Mouse (Mus musculus): ENCODE results near the gene Podn. TPM values are rescaled to one million over a fixed set of nuclear protein-coding genes. Genes with fewer than 3 reads are reported as not detected.

Gene Podn
- polyA plus RNA-seq, 2 experiments, result 0.25 to 0.66 TPM

DNA sequence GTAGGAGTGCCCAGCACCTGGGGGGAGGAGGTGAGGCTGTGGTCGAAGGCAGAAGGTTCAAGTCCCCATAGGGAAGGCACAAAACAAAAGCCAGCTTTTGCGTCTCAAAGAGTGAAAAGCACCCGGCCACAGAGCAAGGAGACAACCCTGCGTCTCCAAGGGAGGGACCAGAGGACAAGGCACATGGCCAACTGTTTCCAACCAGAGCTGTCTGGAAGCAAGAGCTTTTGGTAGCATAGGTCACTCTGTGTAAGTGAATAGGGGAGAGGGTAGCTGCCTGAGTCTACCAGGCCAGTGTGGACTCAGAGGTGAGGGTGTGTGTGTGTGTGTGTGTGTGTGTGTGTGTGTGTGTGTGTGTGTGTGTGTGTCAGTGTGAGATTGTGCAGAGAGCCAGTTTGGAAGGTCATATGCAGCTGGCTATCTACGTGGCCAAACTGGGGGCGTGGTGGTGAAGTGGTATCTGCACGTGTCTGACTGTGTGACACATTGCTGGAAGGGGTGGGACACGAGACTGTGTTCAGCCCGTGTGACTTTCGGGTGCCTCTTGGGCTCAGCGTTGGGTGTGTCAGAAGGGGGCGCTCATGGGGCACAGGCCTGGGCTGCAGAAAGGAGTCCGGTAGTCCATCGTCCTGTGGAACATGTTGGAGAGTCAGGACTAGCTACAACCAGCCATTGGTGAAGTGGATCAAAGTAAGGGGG lies 81.0 kb downstream of the Podn start:
- no peak overlapping the region for H3K27ac ChIP-seq
- H3K9me3 ChIP-seq (ENCODE audit: control insufficient read depth, low read length), result no peaks in the 10 kb centered on the region
- H3K36me3 ChIP-seq (replicated peaks; ENCODE audit: control insufficient read depth, insufficient read depth, low read depth), result no peaks in the 10 kb centered on the region
- no peak overlapping the region for H3K9ac ChIP-seq (replicated peaks)
- H3K27me3 ChIP-seq (ENCODE audit: control insufficient read depth, insufficient read depth, low read length), result no peaks in the 10 kb centered on the region
- H3K4me2 ChIP-seq (ENCODE audit: low read depth), result no peak overlapping the region
- TF ChIP-seq EP300 (IDR thresholded peaks at IDR 0.05; ENCODE audit: low read depth) (no peak), CTCF (IDR thresholded peaks at IDR 0.05; ENCODE audit: low read depth) (peak; percentile 76)
- peak; percentile 39; the same call in 1 of the 2 replicates for ATAC-seq (ENCODE audit: insufficient read depth)
- H3K4me1 ChIP-seq (replicated peaks; ENCODE audit: control insufficient read depth in 2 of 2, insufficient read depth in 2 of 2, low read length in 1 of 2), result no peaks in the 10 kb centered on the region
- 43% methylated on average over 14 of the region's 14 CpGs for WGBS (ENCODE audit: insufficient replicate concordance)
- DNase-seq (ENCODE audit: low read depth in 3 of 3, low spot score in 3 of 3), result no peak
- H3K4me3 ChIP-seq (ENCODE audit: insufficient read depth in 1 of 2, low read depth in 2 of 2, low read length in 2 of 2), result no peak overlapping the region

DNA sequence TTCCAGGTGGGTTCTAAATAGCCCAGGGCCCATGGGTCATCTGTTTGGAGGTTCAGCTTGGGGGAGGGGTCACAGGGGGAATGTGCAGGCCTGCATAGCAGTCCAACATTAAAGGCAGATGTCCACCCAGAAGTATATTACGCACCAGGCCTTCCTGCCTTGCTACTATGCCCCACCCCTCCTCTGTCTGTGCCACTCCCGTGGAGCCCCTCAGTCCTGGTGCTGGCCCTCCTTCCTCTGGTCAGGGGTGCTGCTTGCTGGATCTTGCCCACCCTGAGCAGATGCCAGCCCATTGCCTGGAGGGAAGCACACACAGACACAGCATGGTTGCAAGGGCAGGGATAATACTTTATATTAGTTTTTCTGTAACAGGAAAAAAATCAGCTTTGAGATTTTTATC lies 81.8 kb downstream of the Podn start:
- ATAC-seq (ENCODE audit: insufficient read depth) (no peak), DNase-seq (ENCODE audit: low read depth in 3 of 3, low spot score in 3 of 3) (no peak)
- H3K4me3 ChIP-seq (ENCODE audit: insufficient read depth in 1 of 2, low read depth in 2 of 2, low read length in 2 of 2), result no peak overlapping the region
- H3K4me1 ChIP-seq (replicated peaks; ENCODE audit: control insufficient read depth in 2 of 2, insufficient read depth in 2 of 2, low read length in 1 of 2), result no peaks in the 10 kb centered on the region
- TF ChIP-seq CTCF (IDR thresholded peaks at IDR 0.05; ENCODE audit: low read depth) (no peak), EP300 (IDR thresholded peaks at IDR 0.05; ENCODE audit: low read depth) (no peak)
- 54% methylated on average over 2 of the region's 2 CpGs for WGBS (ENCODE audit: insufficient replicate concordance)
- no peaks in the 10 kb centered on the region for H3K9me3 ChIP-seq (ENCODE audit: control insufficient read depth, low read length)
- no peak overlapping the region for H3K27ac ChIP-seq
- no peaks in the 10 kb centered on the region for H3K36me3 ChIP-seq (replicated peaks; ENCODE audit: control insufficient read depth, insufficient read depth, low read depth)
- no peaks in the 10 kb centered on the region for H3K27me3 ChIP-seq (ENCODE audit: control insufficient read depth, insufficient read depth, low read length)
- no peak overlapping the region for H3K9ac ChIP-seq (replicated peaks)
- H3K4me2 ChIP-seq (ENCODE audit: low read depth), result no peak overlapping the region

DNA sequence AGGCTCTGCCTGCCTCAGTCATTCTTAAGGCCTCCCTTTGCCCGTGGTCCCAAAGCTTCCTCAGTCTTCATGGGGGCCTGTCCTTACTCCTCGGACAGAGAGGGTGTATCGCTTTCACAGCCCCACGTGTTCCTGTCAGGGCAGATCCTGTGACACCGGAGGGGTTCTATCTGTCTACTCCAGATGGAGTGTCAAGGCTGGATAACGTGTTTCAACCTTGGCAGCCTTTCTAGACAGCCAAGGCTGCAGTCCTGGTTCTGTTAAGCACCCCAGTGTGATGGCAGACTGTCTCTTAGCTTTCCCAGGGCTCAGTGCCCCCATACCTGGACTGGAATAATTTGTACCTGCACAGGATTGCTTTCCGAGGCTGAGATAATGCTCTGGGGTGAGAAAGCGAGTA lies 87.7 kb downstream of the Podn start:
- H3K36me3 ChIP-seq (replicated peaks; ENCODE audit: control insufficient read depth, insufficient read depth, low read depth), result no peaks in the 10 kb centered on the region
- no peak overlapping the region for H3K9ac ChIP-seq (replicated peaks)
- no peaks in the 10 kb centered on the region for H3K9me3 ChIP-seq (ENCODE audit: control insufficient read depth, low read length)
- 42% methylated on average over 8 of the region's 8 CpGs for WGBS (ENCODE audit: insufficient replicate concordance)
- no peak overlapping the region for H3K4me2 ChIP-seq (ENCODE audit: low read depth)
- DNase-seq (ENCODE audit: low read depth in 3 of 3, low spot score in 3 of 3) (no peak), ATAC-seq (ENCODE audit: insufficient read depth) (peak; percentile 70; the same call in 1 of the 2 replicates)
- no peak overlapping the region for H3K4me3 ChIP-seq (ENCODE audit: insufficient read depth in 1 of 2, low read depth in 2 of 2, low read length in 2 of 2)
- H3K27ac ChIP-seq, result no peak overlapping the region
- no peaks in the 10 kb centered on the region for H3K4me1 ChIP-seq (replicated peaks; ENCODE audit: control insufficient read depth in 2 of 2, insufficient read depth in 2 of 2, low read length in 1 of 2)
- TF ChIP-seq CTCF (IDR thresholded peaks at IDR 0.05; ENCODE audit: low read depth) (no peak), EP300 (IDR thresholded peaks at IDR 0.05; ENCODE audit: low read depth) (no peak)
- no peaks in the 10 kb centered on the region for H3K27me3 ChIP-seq (ENCODE audit: control insufficient read depth, insufficient read depth, low read length)

DNA sequence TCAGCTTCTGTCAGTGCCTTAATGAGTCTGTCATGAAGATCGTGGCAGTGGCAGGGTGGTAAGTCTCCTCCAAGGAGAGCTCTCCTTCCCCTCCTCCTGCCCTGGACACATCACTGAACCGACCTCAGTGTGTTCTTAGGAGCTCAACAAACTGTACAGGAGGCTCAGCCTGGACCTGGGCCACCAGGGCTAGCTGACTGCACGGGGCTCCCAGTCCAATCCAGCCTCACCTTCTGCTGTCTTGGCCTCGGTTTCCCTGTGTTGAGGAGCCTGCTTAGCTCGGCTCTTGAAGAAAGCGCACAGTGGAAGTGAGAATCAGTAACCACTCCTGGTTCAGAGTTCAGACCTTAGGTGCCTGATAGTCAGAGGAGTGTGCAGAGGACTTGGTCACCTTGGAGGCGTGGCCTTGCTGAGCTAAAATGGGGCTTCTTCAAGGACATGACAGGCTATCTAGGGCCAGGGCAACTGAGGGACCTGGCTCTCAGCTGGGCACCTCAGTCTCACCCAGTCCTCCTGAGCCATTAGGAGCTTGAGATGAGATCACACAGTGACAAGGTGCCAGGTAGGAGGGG lies 88.6 kb downstream of the Podn start:
- DNase-seq (ENCODE audit: low read depth in 3 of 3, low spot score in 3 of 3), result no peak
- no peaks in the 10 kb centered on the region for H3K27me3 ChIP-seq (ENCODE audit: control insufficient read depth, insufficient read depth, low read length)
- TF ChIP-seq EP300 (IDR thresholded peaks at IDR 0.05; ENCODE audit: low read depth) (no peak), CTCF (IDR thresholded peaks at IDR 0.05; ENCODE audit: low read depth) (no peak)
- H3K9me3 ChIP-seq (ENCODE audit: control insufficient read depth, low read length), result no peaks in the 10 kb centered on the region
- no peak overlapping the region for H3K27ac ChIP-seq
- ATAC-seq (ENCODE audit: insufficient read depth), result no peak
- WGBS (ENCODE audit: insufficient replicate concordance), result 58% methylated on average over 6 of the region's 7 CpGs
- H3K9ac ChIP-seq (replicated peaks), result no peak overlapping the region
- no peaks in the 10 kb centered on the region for H3K36me3 ChIP-seq (replicated peaks; ENCODE audit: control insufficient read depth, insufficient read depth, low read depth)
- H3K4me3 ChIP-seq (ENCODE audit: insufficient read depth in 1 of 2, low read depth in 2 of 2, low read length in 2 of 2), result no peak overlapping the region
- no peak overlapping the region for H3K4me2 ChIP-seq (ENCODE audit: low read depth)
- no peaks in the 10 kb centered on the region for H3K4me1 ChIP-seq (replicated peaks; ENCODE audit: control insufficient read depth in 2 of 2, insufficient read depth in 2 of 2, low read length in 1 of 2)

DNA sequence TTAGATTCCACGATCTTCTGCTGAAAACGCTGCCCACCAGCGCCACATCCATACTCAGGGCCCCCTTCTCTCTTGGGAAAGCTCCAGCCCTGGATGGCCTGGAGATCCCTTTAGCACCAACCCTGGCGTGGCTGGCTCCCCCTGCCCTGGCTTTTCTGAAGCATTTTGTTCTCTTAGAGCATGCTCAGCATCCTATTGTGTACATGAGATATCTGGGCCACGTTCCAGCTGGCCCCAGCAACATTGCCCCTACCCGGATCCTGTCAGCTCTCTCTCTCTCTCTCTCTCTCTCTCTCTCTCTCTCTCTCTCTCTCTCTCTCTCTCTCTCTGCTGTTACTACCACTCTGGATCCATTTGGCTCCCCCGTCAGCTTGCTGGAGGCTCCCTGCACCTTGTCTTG lies 90.9 kb downstream of the Podn start:
- H3K4me2 ChIP-seq (ENCODE audit: low read depth), result no peak overlapping the region
- ATAC-seq (ENCODE audit: insufficient read depth), result no peak
- WGBS (ENCODE audit: insufficient replicate concordance), result 52% methylated on average over 7 of the region's 7 CpGs

More for the DNA sequence above, 90.9 kb downstream of the Podn start:
- H3K4me1 ChIP-seq (replicated peaks; ENCODE audit: control insufficient read depth in 2 of 2, insufficient read depth in 2 of 2, low read length in 1 of 2), result no peaks in the 10 kb centered on the region
- no peaks in the 10 kb centered on the region for H3K36me3 ChIP-seq (replicated peaks; ENCODE audit: control insufficient read depth, insufficient read depth, low read depth)
- no peak for TF ChIP-seq CTCF (IDR thresholded peaks at IDR 0.05; ENCODE audit: low read depth)
- no peak for TF ChIP-seq EP300 (IDR thresholded peaks at IDR 0.05; ENCODE audit: low read depth)
- no peak overlapping the region for H3K4me3 ChIP-seq (ENCODE audit: insufficient read depth in 1 of 2, low read depth in 2 of 2, low read length in 2 of 2)
- H3K9ac ChIP-seq (replicated peaks), result no peak overlapping the region
- no peak overlapping the region for H3K27ac ChIP-seq
- no peak for DNase-seq (ENCODE audit: low read depth in 3 of 3, low spot score in 3 of 3)
- no peaks in the 10 kb centered on the region for H3K9me3 ChIP-seq (ENCODE audit: control insufficient read depth, low read length)
- no peaks in the 10 kb centered on the region for H3K27me3 ChIP-seq (ENCODE audit: control insufficient read depth, insufficient read depth, low read length)

Measured in liver, embryonic 14.5 days (tissue).